Mouse (Mus musculus) stomach, embryonic 16.5 days (tissue): Measurements from ENCODE around the gene Grn. TPM values are rescaled to one million over a fixed set of nuclear protein-coding genes. Genes with fewer than 3 reads are reported as not detected.

Experiments used
- ATAC-seq: fragments of 200-750 bp; cut with Nextera tagmentation; 2 replicates; pipeline ENCODE4 v1.8.0; 2017; ENCODE audit warnings: moderate number of reproducible peaks, moderate TSS enrichment; ENCODE audit not compliant: insufficient read depth, low FRiP score
- H3K27ac ChIP-seq: fragments of 300-500 bp; sonication (generic); 2 replicates; pipeline ENCODE4 v1.5.1; 2014; ENCODE audit warnings: low read length
- H3K27me3 ChIP-seq: fragments of 300-500 bp; sonication (generic); 2 replicates; pipeline ENCODE4 v1.6.1; 2014; ENCODE audit warnings: low read length, control low read depth, mixed read lengths; ENCODE audit not compliant: control insufficient read depth, insufficient read depth
- H3K36me3 ChIP-seq: fragments of 300-500 bp; sonication (generic); 2 replicates; pipeline ENCODE4 v1.6.1; 2014; ENCODE audit warnings: low read length; ENCODE audit not compliant: control insufficient read depth, insufficient read depth
- H3K4me1 ChIP-seq: fragments of 300-500 bp; sonication (generic); 2 replicates; pipeline ENCODE4 v1.6.1; 2014; ENCODE audit warnings: low read length, control low read depth, mixed read lengths; ENCODE audit not compliant: control insufficient read depth, insufficient read depth
- H3K4me2 ChIP-seq: fragments of 300-500 bp; sonication (generic); 2 replicates; pipeline ENCODE4 v1.6.1; 2014; ENCODE audit warnings: low read depth, low read length, mixed read lengths
- H3K4me3 ChIP-seq: fragments of 300-500 bp; sonication (generic); replicated peaks from 2 replicates; pipeline ENCODE4 v1.5.1; 2014; ENCODE audit warnings: mild to moderate bottlenecking, low read length
- H3K9ac ChIP-seq: fragments of 300-500 bp; sonication (generic); 2 replicates; pipeline ENCODE4 v1.6.1; 2014; ENCODE audit warnings: low read length
- H3K9me3 ChIP-seq: fragments of 300-500 bp; sonication (generic); replicated peaks from 2 replicates; pipeline ENCODE4 v1.6.1; 2016; ENCODE audit warnings: low read length, control low read depth; ENCODE audit not compliant: control insufficient read depth
- WGBS: fragments of 180-500 bp; shearing (Covaris S2); extraction: QIAGEN DNeasy Blood & Tissue Kit; methylation state at CpG from one replicate; pipeline ENCODE4 v1.1.7; 2014; 5-methylcytosine and 5-hydroxymethylcytosine counted together
- polyA plus RNA-seq: library from polyadenylated mRNA; unstranded; fragments of >200 nt; fragmentation: Nextera tagmentation; extraction: Ambion mirVana; gene quantifications from 2 replicates; pipeline ENCODE4 v1.2.1, GENCODE M21; 2015

Gene Grn
- polyA plus RNA-seq, 1 experiment from 2014 or later: 187 TPM

GRCm38 (mm10) chr11:102392441-102393237 is 37.5 kb upstream of the Grn start:
- 18% methylated on average over 15 of the region's 15 CpGs for WGBS
- H3K4me3 ChIP-seq: peak overlapping the region; percentile 47
- H3K27ac ChIP-seq: no peak overlapping the region
- peaks cover 19% of the 10 kb centered on the region for H3K4me1 ChIP-seq
- H3K4me2 ChIP-seq: peak overlapping the region; percentile 96
- no peaks in the 10 kb centered on the region; the same call in 1 of the 2 replicates for H3K27me3 ChIP-seq
- no peaks in the 10 kb centered on the region for H3K36me3 ChIP-seq
- peak; percentile 12; the same call in 1 of the 2 replicates for ATAC-seq
- no peaks in the 10 kb centered on the region for H3K9me3 ChIP-seq
- no peak overlapping the region for H3K9ac ChIP-seq

- H3K27ac ChIP-seq: no peak within 1 kb of the TSS
- no peaks in the 10 kb centered on the region for H3K36me3 ChIP-seq
- peaks cover 19% of the 10 kb centered on the region for H3K4me1 ChIP-seq
- no peaks in the 10 kb centered on the region; the same call in 1 of the 2 replicates for H3K27me3 ChIP-seq
- peak within 1 kb of the TSS; percentile 47 for H3K4me3 ChIP-seq
- H3K9me3 ChIP-seq: no peaks in the 10 kb centered on the region
- peak within 1 kb of the TSS; percentile 55 for H3K9ac ChIP-seq
- peak within 1 kb of the TSS; percentile 96 for H3K4me2 ChIP-seq
- ATAC-seq: peak; percentile 73
- under 1% methylated on average over 34 of the region's 34 CpGs for WGBS
Measured at GRCm38 (mm10) chr11:102393238-102393634, 36.9 kb upstream of the Grn start, which contains the start of gene Rundc3a. Rundc3a (plus strand) TSS chr11:102393403.

DNA sequence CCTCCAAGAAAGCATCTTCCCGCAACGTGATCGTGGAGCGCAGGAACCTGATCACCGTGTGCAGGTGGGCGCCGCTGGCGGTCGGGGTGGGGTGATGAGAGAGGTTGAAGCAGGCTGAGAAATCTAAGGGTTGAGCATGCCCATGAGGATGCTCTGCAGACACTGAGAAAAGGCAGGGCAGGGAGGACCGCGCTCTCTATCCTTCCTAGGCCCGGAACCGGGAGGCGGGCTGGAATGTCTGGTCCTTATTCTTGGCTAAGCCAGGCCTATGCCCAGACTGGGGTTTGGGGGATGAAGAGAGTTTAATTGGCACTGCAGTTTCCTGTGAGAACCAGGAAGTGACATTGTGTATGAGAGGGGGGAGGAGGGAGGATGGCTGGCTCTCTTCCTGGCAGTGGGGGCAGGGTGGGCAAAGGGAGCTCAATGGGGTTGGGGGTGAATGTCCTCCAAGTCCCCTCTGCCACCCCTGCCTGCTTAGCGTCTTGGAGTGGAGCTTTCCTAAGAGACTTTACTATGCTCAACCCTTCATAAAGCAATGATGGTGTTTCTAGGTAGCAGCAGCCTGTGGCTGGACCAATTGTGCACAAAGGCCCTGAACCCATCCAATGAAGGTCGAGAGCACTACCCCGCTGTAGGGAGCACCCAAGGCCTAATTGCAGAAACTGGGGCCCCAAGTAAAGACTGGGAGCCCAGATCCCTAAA is 36.2 kb upstream of the Grn start:
- Histone ChIP-seq H3K4me2 (peak overlapping the region; percentile 96), H3K9me3 (no peaks in the 10 kb centered on the region), H3K36me3 (no peaks in the 10 kb centered on the region), H3K27ac (no peak overlapping the region), H3K9ac (peak overlapping the region; percentile 55), H3K4me1 (peaks cover 21% of the 10 kb centered on the region), H3K27me3 (peaks cover 2% of the 10 kb centered on the region; the same call in 1 of the 2 replicates), H3K4me3 (peak overlapping the region; percentile 47)
- WGBS: 10% methylated on average over 17 of the region's 17 CpGs
- no peak for ATAC-seq

DNA sequence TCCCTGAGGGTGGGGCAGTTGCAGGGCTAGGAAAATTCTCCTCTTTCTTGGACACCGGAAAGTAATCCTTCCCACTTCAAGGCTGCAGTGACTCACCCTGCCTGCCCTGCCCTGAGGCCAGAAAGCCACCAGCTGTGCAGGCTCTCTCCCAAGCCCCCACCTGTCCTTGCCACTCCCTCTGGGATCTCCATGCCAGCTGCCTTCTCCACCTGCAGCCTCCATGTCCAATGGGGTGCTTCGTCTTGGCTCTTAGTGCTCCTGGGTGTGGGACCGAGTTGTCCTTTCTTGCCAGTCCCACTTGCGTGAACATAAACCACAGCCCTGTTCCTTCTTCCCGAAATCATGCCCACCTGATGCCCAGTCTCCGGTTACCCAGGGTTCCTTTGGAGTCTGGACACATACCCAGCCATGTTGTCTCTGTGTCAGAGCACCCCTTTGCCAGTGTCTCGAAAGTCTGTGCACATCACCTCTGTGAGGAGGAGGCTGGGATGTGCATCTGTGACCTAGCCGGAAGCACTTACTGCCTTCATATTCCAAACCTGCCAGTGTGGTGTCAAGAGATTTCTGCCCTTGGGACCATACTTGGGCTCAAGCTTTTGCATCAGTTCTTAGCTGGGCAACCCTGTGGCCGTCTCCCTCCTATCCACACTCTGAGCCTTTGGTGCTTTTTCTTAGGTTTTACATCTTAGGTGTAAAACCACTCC is 35.5 kb upstream of the Grn start:
- Histone ChIP-seq H3K9ac (no peak overlapping the region), H3K4me1 (peaks cover 26% of the 10 kb centered on the region), H3K4me2 (no peak overlapping the region), H3K36me3 (no peaks in the 10 kb centered on the region), H3K9me3 (no peaks in the 10 kb centered on the region), H3K27me3 (peaks cover 9% of the 10 kb centered on the region), H3K27ac (no peak overlapping the region), H3K4me3 (no peak overlapping the region)
- ATAC-seq: no peak
- 79% methylated on average over 9 of the region's 9 CpGs for WGBS

DNA sequence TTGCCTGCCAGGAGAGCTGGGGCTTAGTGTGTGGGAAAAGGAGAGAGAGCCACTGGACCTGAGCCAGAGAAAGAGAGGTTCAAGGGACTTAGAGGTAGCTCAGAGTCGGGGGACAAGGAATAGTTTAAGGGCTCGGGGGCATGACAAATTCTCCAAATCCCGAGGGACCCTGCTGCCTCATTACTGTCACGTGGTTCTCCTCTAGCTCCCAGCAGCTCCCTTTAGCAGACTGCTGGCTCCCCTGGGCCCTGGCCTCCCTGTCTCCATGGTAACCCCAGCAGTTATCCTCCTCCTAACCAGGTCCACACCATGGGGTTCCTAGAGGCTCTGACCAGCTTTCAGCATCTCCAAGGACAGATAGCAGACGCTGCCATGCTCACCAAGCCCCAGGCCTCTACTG is 34.9 kb upstream of the Grn start:
- 20% methylated on average over 5 of the region's 5 CpGs for WGBS
- H3K27me3 ChIP-seq: peaks cover 14% of the 10 kb centered on the region
- no peak overlapping the region for H3K27ac ChIP-seq
- H3K4me3 ChIP-seq: no peak overlapping the region
- H3K9ac ChIP-seq: no peak overlapping the region
- no peaks in the 10 kb centered on the region for H3K9me3 ChIP-seq
- no peaks in the 10 kb centered on the region for H3K36me3 ChIP-seq
- ATAC-seq: no peak
- peaks cover 28% of the 10 kb centered on the region for H3K4me1 ChIP-seq
- H3K4me2 ChIP-seq: no peak overlapping the region

DNA sequence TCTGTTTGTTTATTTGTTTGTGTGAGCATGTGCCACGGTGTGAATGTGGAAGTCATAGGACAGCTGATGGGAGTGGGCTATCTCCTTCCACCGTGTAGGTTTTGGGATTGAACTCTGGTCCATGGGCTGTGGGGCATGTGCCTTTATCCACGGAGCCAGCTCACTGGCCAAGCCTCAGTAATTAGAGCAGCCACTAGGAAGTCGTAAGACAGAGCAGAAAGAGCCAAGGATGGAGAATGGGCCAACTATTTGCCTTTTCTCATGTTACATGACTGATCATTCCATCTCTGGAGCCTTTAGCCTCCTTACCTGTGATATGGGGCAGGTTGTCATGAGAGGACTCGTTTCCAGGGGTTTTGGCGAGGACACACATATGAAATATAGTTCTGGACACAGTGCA is 33.9 kb upstream of the Grn start:
- no peak overlapping the region for H3K27ac ChIP-seq
- H3K4me2 ChIP-seq: no peak overlapping the region
- H3K9ac ChIP-seq: no peak overlapping the region
- peaks cover 28% of the 10 kb centered on the region for H3K4me1 ChIP-seq
- no peaks in the 10 kb centered on the region for H3K36me3 ChIP-seq
- no peaks in the 10 kb centered on the region for H3K9me3 ChIP-seq
- H3K27me3 ChIP-seq: peaks cover 16% of the 10 kb centered on the region
- 55% methylated on average over 6 of the region's 6 CpGs for whole genome bisulfite sequencing
- H3K4me3 ChIP-seq: no peak overlapping the region
- no peak for ATAC-seq

DNA sequence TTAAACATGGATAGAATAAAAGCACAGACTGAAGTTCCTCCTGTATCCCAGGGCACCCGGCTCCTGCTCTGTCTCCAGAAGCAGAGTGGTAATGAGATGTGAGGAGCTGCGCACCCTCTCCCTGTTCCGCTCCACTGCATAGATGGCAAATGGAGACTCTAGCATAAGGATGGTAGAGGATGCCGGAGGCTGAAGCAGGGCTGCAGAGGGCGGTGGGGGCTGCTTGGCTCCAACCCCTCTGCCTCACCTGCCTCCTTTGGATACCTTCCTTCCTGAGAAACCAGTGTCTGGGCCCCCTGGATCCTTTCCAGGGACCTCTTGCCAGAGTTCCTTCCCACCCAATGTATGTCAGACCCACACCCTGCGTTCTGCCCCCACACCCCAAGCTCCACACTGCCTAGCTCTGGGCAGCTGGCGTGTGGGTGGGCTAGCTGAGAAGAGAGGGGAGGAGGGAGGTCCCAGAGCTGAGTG is 33.4 kb upstream of the Grn start:
- peaks cover 28% of the 10 kb centered on the region for H3K4me1 ChIP-seq
- no peaks in the 10 kb centered on the region for H3K36me3 ChIP-seq
- 81% methylated on average over 7 of the region's 7 CpGs for WGBS
- peaks cover 16% of the 10 kb centered on the region for H3K27me3 ChIP-seq
- no peak overlapping the region for H3K4me3 ChIP-seq
- no peak overlapping the region for H3K27ac ChIP-seq
- H3K9ac ChIP-seq: no peak overlapping the region
- no peaks in the 10 kb centered on the region for H3K9me3 ChIP-seq
- no peak for ATAC-seq
- no peak overlapping the region for H3K4me2 ChIP-seq

DNA sequence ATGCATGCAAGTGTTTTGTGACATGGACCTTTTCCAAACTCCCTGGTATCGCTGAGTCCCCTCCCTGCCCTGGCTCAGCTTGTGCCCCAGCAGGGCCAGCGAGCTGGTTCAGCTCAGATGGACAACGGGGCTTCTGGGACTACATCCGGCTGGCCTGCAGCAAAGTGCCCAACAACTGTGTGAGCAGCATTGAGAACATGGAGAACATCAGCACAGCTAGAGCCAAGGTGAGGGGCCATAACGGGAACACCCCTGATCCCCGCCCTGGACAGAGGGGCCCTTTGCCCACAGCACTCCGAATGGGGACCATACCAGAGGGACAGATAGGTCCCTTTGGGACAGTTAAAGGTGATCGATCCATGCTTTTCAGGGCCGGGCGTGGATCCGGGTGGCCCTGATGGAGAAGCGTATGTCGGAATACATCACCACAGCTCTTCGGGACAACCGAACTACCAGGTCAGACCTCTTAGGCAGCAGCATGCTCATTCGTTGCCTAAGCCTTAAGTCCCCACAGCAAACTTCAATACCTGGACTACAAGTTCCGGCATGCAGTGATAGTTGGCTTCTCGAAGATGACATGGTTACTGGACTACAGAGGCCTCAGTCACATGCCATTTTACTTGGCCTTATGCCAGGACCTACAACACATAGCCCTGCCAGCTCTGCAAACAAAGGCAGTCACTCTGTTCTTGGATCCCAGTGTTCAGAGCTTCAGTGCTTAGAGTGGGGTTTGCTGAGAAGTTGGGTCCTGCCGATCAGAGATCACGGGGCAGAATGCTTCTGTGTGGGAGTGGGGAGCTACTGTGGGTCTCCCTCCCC is 31.9 kb upstream of the Grn start:
- Histone ChIP-seq H3K9ac (no peak overlapping the region), H3K9me3 (no peaks in the 10 kb centered on the region), H3K4me2 (no peak overlapping the region), H3K4me1 (peaks cover 20% of the 10 kb centered on the region), H3K27ac (no peak overlapping the region), H3K27me3 (peaks cover 16% of the 10 kb centered on the region), H3K4me3 (no peak overlapping the region), H3K36me3 (peaks cover 8% of the 10 kb centered on the region; the same call in 1 of the 2 replicates)
- 72% methylated on average over 20 of the region's 20 CpGs for WGBS
- ATAC-seq: no peak
